Mouse (Mus musculus) C2C12 (cell line): ENCODE results near the gene Zic5. TPM values are rescaled to one million over a fixed set of nuclear protein-coding genes. Genes with fewer than 3 reads are reported as not detected.

Source experiments
- H3K27me3 ChIP-seq: one replicate; pipeline ENCODE4 v1.6.1; 2011; ENCODE audit not compliant: control insufficient read depth, insufficient read depth, insufficient read length
- H3K36me3 ChIP-seq: one replicate; pipeline ENCODE4 v1.6.1; 2011; ENCODE audit not compliant: control insufficient read depth, insufficient read depth
- H3K4me3 ChIP-seq: one replicate; pipeline ENCODE4 v1.5.1; 2011; ENCODE audit warnings: mild to moderate bottlenecking, control low read depth; ENCODE audit not compliant: poor library complexity, insufficient read depth, severe bottlenecking
- H3K79me2 ChIP-seq: one replicate; pipeline ENCODE4 v1.6.1; 2011; ENCODE audit not compliant: control insufficient read depth, insufficient read depth
- H3K79me3 ChIP-seq: one replicate; pipeline ENCODE4 v1.6.1; 2011; ENCODE audit warnings: low read depth, control low read depth
- H3ac ChIP-seq: one replicate; pipeline ENCODE3; 2011; ENCODE audit warnings: low read depth; ENCODE audit not compliant: control insufficient read depth, insufficient read length
- CEBPB ChIP-seq: IDR thresholded peaks from one replicate; pipeline ENCODE4 v1.6.1; 2011; ENCODE audit warnings: low read depth, mild to moderate bottlenecking, control low read depth, moderate library complexity
- CTCF ChIP-seq: IDR thresholded peaks from one replicate; pipeline ENCODE4 v1.5.1; 2011; ENCODE audit not compliant: control insufficient read depth, insufficient read depth, insufficient read length
- FOSL1 ChIP-seq: IDR thresholded peaks from one replicate; pipeline ENCODE4 v1.8.0; 2011; ENCODE audit warnings: mild to moderate bottlenecking, low read length; ENCODE audit not compliant: poor library complexity, insufficient read depth, severe bottlenecking
- MAX ChIP-seq: IDR thresholded peaks from one replicate; pipeline ENCODE4 v1.6.1; 2011; ENCODE audit warnings: mild to moderate bottlenecking, control low read depth
- MYOD1 ChIP-seq: IDR thresholded peaks from one replicate; pipeline ENCODE4 v1.6.1; 2011; ENCODE audit warnings: low read depth; ENCODE audit not compliant: control insufficient read depth, insufficient read length
- MYOG ChIP-seq: IDR thresholded peaks from one replicate; pipeline ENCODE4 v1.6.1; 2011; ENCODE audit not compliant: control insufficient read depth, insufficient read length; ENCODE audit errors: extremely low read depth
- USF1 ChIP-seq: IDR thresholded peaks from one replicate; pipeline ENCODE4 v1.6.1; 2011; ENCODE audit warnings: low read depth, mild to moderate bottlenecking, control low read depth, moderate library complexity
- polyA plus RNA-seq: library from polyadenylated mRNA; unstranded; fragments of >200 nt; fragmentation: generic; extraction: Trizol; gene quantifications from one replicate; pipeline ENCODE4 v1.2.1, GENCODE M21; 2012; ENCODE audit warnings: missing spikeins

The Zic5 gene
- polyA plus RNA-seq, 1 experiment: 0.76 TPM

DNA sequence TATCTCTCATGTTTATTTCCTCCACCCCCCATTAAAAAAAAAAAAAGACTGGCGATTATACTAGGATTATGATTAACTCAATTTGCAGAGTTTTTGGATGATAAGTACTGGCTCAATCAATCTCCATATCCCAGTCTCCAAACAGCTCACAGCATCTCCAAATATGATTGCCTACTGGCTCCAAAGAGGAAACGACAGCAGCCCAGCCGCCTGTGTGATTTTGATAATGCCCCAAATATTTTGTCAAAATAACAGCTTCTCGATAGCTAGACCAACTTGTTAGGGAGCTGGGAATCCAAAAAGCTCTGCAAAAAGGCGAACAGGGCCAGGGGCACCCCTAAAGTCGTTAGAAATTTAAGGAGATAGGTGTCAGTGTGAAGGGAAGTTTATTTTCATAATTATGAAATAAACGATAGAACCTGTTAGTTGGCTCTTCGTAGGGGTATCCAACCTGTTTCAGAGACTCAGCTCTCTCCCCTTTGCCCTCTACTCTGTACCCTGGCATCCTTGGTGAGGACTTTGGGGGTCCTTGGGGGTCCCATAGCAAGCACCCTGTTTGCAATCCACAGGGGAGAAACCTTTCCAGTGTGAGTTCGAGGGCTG is 12.6 kb upstream of the Zic5 start:
- no peak overlapping the region for H3K4me3 ChIP-seq
- TF ChIP-seq MAX (no peak), CEBPB (no peak), CTCF (no peak), FOSL1 (no peak), MYOD1 (no peak), USF1 (no peak)
- H3K36me3 ChIP-seq: no peaks in the 10 kb centered on the region
- peaks cover 2% of the 10 kb centered on the region for H3K79me3 ChIP-seq
- peaks cover 17% of the 10 kb centered on the region for H3K79me2 ChIP-seq
- H3ac ChIP-seq: no peak overlapping the region
- peaks cover 34% of the 10 kb centered on the region for H3K27me3 ChIP-seq

DNA sequence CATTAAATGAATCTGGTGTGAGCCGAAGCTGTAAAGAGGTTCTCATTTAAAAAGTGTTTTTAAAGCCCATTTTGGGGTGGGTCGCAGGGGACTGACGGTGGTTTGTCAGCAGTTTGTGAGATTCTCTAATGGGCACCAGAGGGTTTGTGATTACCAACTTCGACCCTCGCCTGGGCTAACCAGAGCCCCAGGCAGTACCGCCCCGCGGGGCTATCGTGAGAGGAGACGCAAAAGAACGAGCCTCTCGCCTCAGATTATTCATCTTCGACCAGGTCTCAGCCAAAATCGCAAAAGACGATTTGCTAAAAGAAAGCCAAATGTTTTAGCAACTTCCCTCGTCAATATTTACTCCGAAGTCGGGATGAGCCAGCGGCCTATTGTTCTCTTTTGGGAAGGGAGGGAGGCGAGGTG is 11.8 kb upstream of the Zic5 start:
- H3K79me3 ChIP-seq: peaks cover 2% of the 10 kb centered on the region
- TF ChIP-seq MAX (no peak), MYOG (no peak), CTCF (no peak), CEBPB (no peak), MYOD1 (no peak), FOSL1 (no peak), USF1 (no peak)
- H3K79me2 ChIP-seq: peaks cover 17% of the 10 kb centered on the region
- peaks cover 32% of the 10 kb centered on the region for H3K27me3 ChIP-seq
- H3K4me3 ChIP-seq: no peak overlapping the region
- H3ac ChIP-seq: no peak overlapping the region
- H3K36me3 ChIP-seq: no peaks in the 10 kb centered on the region

DNA sequence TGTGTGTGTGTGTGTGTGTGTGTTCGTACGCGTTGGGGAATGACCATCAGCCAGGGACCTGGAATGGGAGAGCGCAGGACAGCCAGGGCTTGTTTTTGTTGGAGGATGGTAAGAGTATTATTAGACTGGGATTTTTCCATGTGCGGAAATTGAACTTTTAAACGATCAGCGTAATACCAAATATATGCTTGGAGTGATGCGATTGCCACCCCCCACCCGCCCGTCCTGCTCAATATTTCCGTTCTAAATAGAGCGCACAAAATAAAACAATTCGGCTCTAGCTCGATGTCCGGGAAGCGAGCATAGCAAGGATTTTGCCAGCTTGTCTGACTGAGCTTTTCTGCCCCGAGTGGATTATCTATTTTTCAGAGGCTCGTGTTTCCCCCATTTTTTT is 11.3 kb upstream of the Zic5 start:
- Histone ChIP-seq H3K79me2 (peaks cover 17% of the 10 kb centered on the region), H3K36me3 (no peaks in the 10 kb centered on the region), H3K27me3 (peaks cover 32% of the 10 kb centered on the region), H3K79me3 (peaks cover 2% of the 10 kb centered on the region), H3ac (no peak overlapping the region), H3K4me3 (peak overlapping the region; percentile 39)
- TF ChIP-seq MYOG (no peak), CTCF (no peak), MAX (no peak), MYOD1 (no peak), FOSL1 (no peak), CEBPB (no peak), USF1 (no peak)

DNA sequence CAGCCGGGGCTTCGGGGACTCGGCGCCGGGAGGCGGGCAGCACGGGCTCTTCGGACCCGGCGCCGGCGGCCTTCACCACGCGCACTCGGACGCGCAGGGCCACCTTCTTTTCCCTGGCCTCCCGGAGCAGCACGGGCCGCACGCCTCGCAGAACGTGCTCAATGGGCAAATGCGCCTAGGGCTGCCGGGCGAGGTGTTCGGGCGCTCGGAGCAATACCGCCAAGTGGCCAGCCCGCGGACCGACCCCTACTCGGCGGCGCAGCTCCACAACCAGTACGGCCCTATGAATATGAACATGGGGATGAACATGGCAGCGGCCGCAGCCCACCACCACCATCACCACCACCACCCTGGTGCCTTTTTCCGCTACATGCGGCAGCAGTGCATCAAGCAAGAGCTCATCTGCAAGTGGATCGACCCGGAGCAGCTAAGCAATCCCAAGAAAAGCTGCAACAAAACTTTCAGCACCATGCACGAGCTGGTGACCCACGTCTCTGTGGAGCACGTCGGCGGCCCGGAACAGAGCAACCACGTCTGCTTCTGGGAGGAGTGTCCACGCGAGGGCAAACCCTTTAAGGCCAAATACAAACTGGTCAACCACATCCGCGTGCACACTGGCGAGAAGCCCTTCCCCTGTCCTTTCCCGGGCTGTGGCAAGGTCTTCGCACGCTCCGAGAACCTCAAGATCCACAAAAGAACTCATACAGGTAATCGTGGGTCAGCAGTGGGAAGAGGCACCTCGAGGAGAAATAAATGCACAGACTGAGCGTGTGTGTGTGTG is 10.8 kb upstream of the Zic5 start:
- Histone ChIP-seq H3K27me3 (peaks cover 30% of the 10 kb centered on the region), H3K4me3 (peak overlapping the region; percentile 39), H3K79me3 (peaks cover 2% of the 10 kb centered on the region), H3K36me3 (no peaks in the 10 kb centered on the region), H3ac (peak overlapping the region; percentile 58), H3K79me2 (peaks cover 17% of the 10 kb centered on the region)
- no peak for TF ChIP-seq MYOG
- TF ChIP-seq USF1: no peak
- TF ChIP-seq MAX: no peak
- TF ChIP-seq FOSL1: no peak
- TF ChIP-seq MYOD1: no peak
- TF ChIP-seq CEBPB: no peak
- no peak for TF ChIP-seq CTCF

DNA sequence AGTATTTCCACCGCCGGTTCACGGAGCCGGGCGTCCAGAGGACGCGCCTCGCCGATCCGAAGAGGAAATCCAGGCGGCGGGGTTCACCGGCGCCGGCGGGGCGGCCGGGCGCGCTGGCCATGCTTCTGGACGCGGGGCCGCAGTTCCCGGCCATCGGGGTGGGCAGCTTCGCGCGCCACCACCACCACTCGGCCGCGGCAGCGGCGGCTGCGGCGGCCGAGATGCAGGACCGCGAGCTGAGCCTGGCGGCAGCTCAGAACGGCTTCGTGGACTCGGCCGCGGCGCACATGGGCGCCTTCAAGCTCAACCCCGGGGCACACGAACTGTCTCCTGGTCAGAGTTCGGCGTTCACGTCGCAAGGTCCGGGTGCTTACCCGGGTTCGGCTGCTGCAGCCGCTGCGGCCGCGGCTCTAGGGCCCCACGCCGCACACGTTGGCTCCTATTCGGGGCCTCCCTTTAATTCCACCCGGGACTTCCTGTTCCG is 10.1 kb upstream of the Zic5 start:
- no peak for TF ChIP-seq MYOD1
- TF ChIP-seq USF1: no peak
- TF ChIP-seq MYOG: no peak
- TF ChIP-seq CTCF: no peak
- no peak for TF ChIP-seq MAX
- no peak for TF ChIP-seq FOSL1
- no peak for TF ChIP-seq CEBPB
- H3K79me3 ChIP-seq: peaks cover 2% of the 10 kb centered on the region
- peaks cover 27% of the 10 kb centered on the region for H3K27me3 ChIP-seq

More for the DNA sequence above, 10.1 kb upstream of the Zic5 start:
- no peaks in the 10 kb centered on the region for H3K36me3 ChIP-seq
- peak overlapping the region; percentile 39 for H3K4me3 ChIP-seq
- peak overlapping the region; percentile 58 for H3ac ChIP-seq
- peaks cover 17% of the 10 kb centered on the region for H3K79me2 ChIP-seq
